Mouse (Mus musculus): ENCODE measurements at regions not wholly inside any gene's neighbourhood (a gene's known extent, or its start where the extent isn't known, plus 50 kb on each side); places are given as distances from the start of the nearest gene placed in this dataset.

- H3K36me3 ChIP-seq (ENCODE audit: control insufficient read depth, insufficient read depth, low read length) = no peaks in the 10 kb centered on the region
- no peak for ATAC-seq (replicated peaks; ENCODE audit: insufficient number of reproducible peaks, low FRiP score, low TSS enrichment)
- H3K4me3 ChIP-seq (ENCODE audit: low read depth, low read length) = no peak overlapping the region
- H3K27ac ChIP-seq (ENCODE audit: low read depth, low read length) = no peak overlapping the region
- WGBS (ENCODE audit: insufficient replicate concordance) = 71% methylated on average over 7 of the region's 7 CpGs
- no peaks in the 10 kb centered on the region for H3K27me3 ChIP-seq (ENCODE audit: control insufficient read depth, insufficient read depth, low read length)
- H3K9me3 ChIP-seq (replicated peaks; ENCODE audit: control insufficient read depth, low read length) = no peaks in the 10 kb centered on the region
- H3K9ac ChIP-seq (ENCODE audit: low read depth, low read length) = no peak overlapping the region
- H3K4me1 ChIP-seq (ENCODE audit: control insufficient read depth, insufficient read depth, low read length) = no peaks in the 10 kb centered on the region
- no peak overlapping the region for H3K4me2 ChIP-seq
These were observed 60.6 kb upstream of the Tas2r134 start for GRCm38 (mm10) chr2:51566554-51567246.

- ATAC-seq (replicated peaks; ENCODE audit: insufficient number of reproducible peaks, low FRiP score, low TSS enrichment) = no peak
- no peak overlapping the region for H3K27ac ChIP-seq (ENCODE audit: low read depth, low read length)
- 72% methylated on average over 5 of the region's 5 CpGs for WGBS (ENCODE audit: insufficient replicate concordance)
- H3K9me3 ChIP-seq (replicated peaks; ENCODE audit: control insufficient read depth, low read length) = no peaks in the 10 kb centered on the region
- H3K9ac ChIP-seq (ENCODE audit: low read depth, low read length) = no peak overlapping the region
- no peaks in the 10 kb centered on the region for H3K36me3 ChIP-seq (ENCODE audit: control insufficient read depth, insufficient read depth, low read length)
- no peak overlapping the region for H3K4me2 ChIP-seq
- no peak overlapping the region for H3K4me3 ChIP-seq (ENCODE audit: low read depth, low read length)
- no peaks in the 10 kb centered on the region for H3K4me1 ChIP-seq (ENCODE audit: control insufficient read depth, insufficient read depth, low read length)
- no peaks in the 10 kb centered on the region for H3K27me3 ChIP-seq (ENCODE audit: control insufficient read depth, insufficient read depth, low read length)
These were observed 63.4 kb upstream of the Tas2r134 start for GRCm38 (mm10) chr2:51563881-51564280.

GRCm38 (mm10) chr2:51563240-51563639 lies 64.1 kb upstream of the Tas2r134 start:
- Histone ChIP-seq H3K4me1 (ENCODE audit: control insufficient read depth, insufficient read depth, low read length) (no peaks in the 10 kb centered on the region), H3K4me3 (ENCODE audit: low read depth, low read length) (no peak overlapping the region), H3K4me2 (no peak overlapping the region), H3K9me3 (replicated peaks; ENCODE audit: control insufficient read depth, low read length) (no peaks in the 10 kb centered on the region), H3K27me3 (ENCODE audit: control insufficient read depth, insufficient read depth, low read length) (no peaks in the 10 kb centered on the region), H3K9ac (ENCODE audit: low read depth, low read length) (no peak overlapping the region), H3K27ac (ENCODE audit: low read depth, low read length) (no peak overlapping the region), H3K36me3 (ENCODE audit: control insufficient read depth, insufficient read depth, low read length) (no peaks in the 10 kb centered on the region)
- ATAC-seq (replicated peaks; ENCODE audit: insufficient number of reproducible peaks, low FRiP score, low TSS enrichment) = no peak
- WGBS (ENCODE audit: insufficient replicate concordance) = 80% methylated on average over 1 of the region's 1 CpGs

- no peak overlapping the region for H3K4me2 ChIP-seq
- no peaks in the 10 kb centered on the region for H3K36me3 ChIP-seq (ENCODE audit: control insufficient read depth, insufficient read depth, low read length)
- no peak overlapping the region for H3K9ac ChIP-seq (ENCODE audit: low read depth, low read length)
- H3K4me1 ChIP-seq (ENCODE audit: control insufficient read depth, insufficient read depth, low read length) = no peaks in the 10 kb centered on the region
- no peak overlapping the region for H3K4me3 ChIP-seq (ENCODE audit: low read depth, low read length)
- WGBS (ENCODE audit: insufficient replicate concordance) = 70% methylated on average over 7 of the region's 7 CpGs
- H3K9me3 ChIP-seq (replicated peaks; ENCODE audit: control insufficient read depth, low read length) = no peaks in the 10 kb centered on the region
- no peak for ATAC-seq (replicated peaks; ENCODE audit: insufficient number of reproducible peaks, low FRiP score, low TSS enrichment)
- H3K27me3 ChIP-seq (ENCODE audit: control insufficient read depth, insufficient read depth, low read length) = no peaks in the 10 kb centered on the region
- H3K27ac ChIP-seq (ENCODE audit: low read depth, low read length) = no peak overlapping the region
These were observed 76.4 kb upstream of the Tas2r134 start for GRCm38 (mm10) chr2:51550863-51551262.

- Histone ChIP-seq H3K4me1 (ENCODE audit: control insufficient read depth, insufficient read depth, low read length) (no peaks in the 10 kb centered on the region), H3K27ac (ENCODE audit: low read depth, low read length) (no peak overlapping the region), H3K4me2 (no peak overlapping the region), H3K4me3 (ENCODE audit: low read depth, low read length) (no peak overlapping the region), H3K36me3 (ENCODE audit: control insufficient read depth, insufficient read depth, low read length) (no peaks in the 10 kb centered on the region), H3K27me3 (ENCODE audit: control insufficient read depth, insufficient read depth, low read length) (no peaks in the 10 kb centered on the region), H3K9ac (ENCODE audit: low read depth, low read length) (no peak overlapping the region), H3K9me3 (replicated peaks; ENCODE audit: control insufficient read depth, low read length) (no peaks in the 10 kb centered on the region)
- 77% methylated on average over 5 of the region's 5 CpGs for WGBS (ENCODE audit: insufficient replicate concordance)
- ATAC-seq (replicated peaks; ENCODE audit: insufficient number of reproducible peaks, low FRiP score, low TSS enrichment) = no peak
These were observed 78.2 kb upstream of the Tas2r134 start for GRCm38 (mm10) chr2:51549125-51549524.

GRCm38 (mm10) chr2:51546181-51546580 lies 81.1 kb upstream of the Tas2r134 start:
- Histone ChIP-seq H3K9ac (ENCODE audit: low read depth, low read length) (no peak overlapping the region), H3K36me3 (ENCODE audit: control insufficient read depth, insufficient read depth, low read length) (no peaks in the 10 kb centered on the region), H3K27ac (ENCODE audit: low read depth, low read length) (no peak overlapping the region), H3K4me3 (ENCODE audit: low read depth, low read length) (no peak overlapping the region), H3K27me3 (ENCODE audit: control insufficient read depth, insufficient read depth, low read length) (no peaks in the 10 kb centered on the region), H3K4me1 (ENCODE audit: control insufficient read depth, insufficient read depth, low read length) (no peaks in the 10 kb centered on the region), H3K9me3 (replicated peaks; ENCODE audit: control insufficient read depth, low read length) (no peaks in the 10 kb centered on the region), H3K4me2 (no peak overlapping the region)
- WGBS (ENCODE audit: insufficient replicate concordance) = 90% methylated on average over 3 of the region's 3 CpGs
- no peak for ATAC-seq (replicated peaks; ENCODE audit: insufficient number of reproducible peaks, low FRiP score, low TSS enrichment)

- 67% methylated on average over 1 of the region's 1 CpGs for WGBS (ENCODE audit: insufficient replicate concordance)
- Histone ChIP-seq H3K9me3 (replicated peaks; ENCODE audit: control insufficient read depth, low read length) (no peaks in the 10 kb centered on the region), H3K27me3 (ENCODE audit: control insufficient read depth, insufficient read depth, low read length) (no peaks in the 10 kb centered on the region), H3K4me2 (no peak overlapping the region), H3K9ac (ENCODE audit: low read depth, low read length) (no peak overlapping the region), H3K27ac (ENCODE audit: low read depth, low read length) (no peak overlapping the region), H3K4me1 (ENCODE audit: control insufficient read depth, insufficient read depth, low read length) (no peaks in the 10 kb centered on the region), H3K36me3 (ENCODE audit: control insufficient read depth, insufficient read depth, low read length) (no peaks in the 10 kb centered on the region), H3K4me3 (ENCODE audit: low read depth, low read length) (no peak overlapping the region)
- no peak for ATAC-seq (replicated peaks; ENCODE audit: insufficient number of reproducible peaks, low FRiP score, low TSS enrichment)
These were observed 83.4 kb upstream of the Tas2r134 start for GRCm38 (mm10) chr2:51543949-51544348.

GRCm38 (mm10) chr2:51542272-51542671 lies 85.0 kb upstream of the Tas2r134 start:
- Histone ChIP-seq H3K4me3 (ENCODE audit: low read depth, low read length) (no peak overlapping the region), H3K27me3 (ENCODE audit: control insufficient read depth, insufficient read depth, low read length) (no peaks in the 10 kb centered on the region), H3K9me3 (replicated peaks; ENCODE audit: control insufficient read depth, low read length) (no peaks in the 10 kb centered on the region), H3K4me1 (ENCODE audit: control insufficient read depth, insufficient read depth, low read length) (no peaks in the 10 kb centered on the region), H3K36me3 (ENCODE audit: control insufficient read depth, insufficient read depth, low read length) (no peaks in the 10 kb centered on the region), H3K9ac (ENCODE audit: low read depth, low read length) (no peak overlapping the region), H3K27ac (ENCODE audit: low read depth, low read length) (no peak overlapping the region), H3K4me2 (no peak overlapping the region)
- no peak for ATAC-seq (replicated peaks; ENCODE audit: insufficient number of reproducible peaks, low FRiP score, low TSS enrichment)
- WGBS (ENCODE audit: insufficient replicate concordance) = 80% methylated on average over 4 of the region's 4 CpGs

- WGBS (ENCODE audit: insufficient replicate concordance) = 73% methylated on average over 11 of the region's 11 CpGs
- H3K9ac ChIP-seq (ENCODE audit: low read depth, low read length) = no peak overlapping the region
- H3K9me3 ChIP-seq (replicated peaks; ENCODE audit: control insufficient read depth, low read length) = no peaks in the 10 kb centered on the region
- H3K27me3 ChIP-seq (ENCODE audit: control insufficient read depth, insufficient read depth, low read length) = no peaks in the 10 kb centered on the region
- H3K4me3 ChIP-seq (ENCODE audit: low read depth, low read length) = no peak overlapping the region
- H3K4me1 ChIP-seq (ENCODE audit: control insufficient read depth, insufficient read depth, low read length) = 0 out of 2 replicates have a peak, but pooled peaks cover 4% of the 10 kb centered on the region
- no peak for ATAC-seq (replicated peaks; ENCODE audit: insufficient number of reproducible peaks, low FRiP score, low TSS enrichment)
- no peak overlapping the region for H3K27ac ChIP-seq (ENCODE audit: low read depth, low read length)
- no peak overlapping the region for H3K4me2 ChIP-seq
- no peaks in the 10 kb centered on the region for H3K36me3 ChIP-seq (ENCODE audit: control insufficient read depth, insufficient read depth, low read length)
These were observed 94.4 kb upstream of the Tas2r134 start for GRCm38 (mm10) chr2:51532709-51533414.

Data from heart, embryonic 11.5 days (tissue).